Mouse (Mus musculus) T-cell, adult 2 months (primary cell): ENCODE results near the gene Cops7a.
A peak's percentile ranks its signal among the peaks of the same experiment; 100 is the strongest.

Experiments used
- DNase-seq: peaks from one replicate; pipeline ENCODE4 v3.0.0; 2022; ENCODE audit warnings: low spot score

Cops7a gene

DNA sequence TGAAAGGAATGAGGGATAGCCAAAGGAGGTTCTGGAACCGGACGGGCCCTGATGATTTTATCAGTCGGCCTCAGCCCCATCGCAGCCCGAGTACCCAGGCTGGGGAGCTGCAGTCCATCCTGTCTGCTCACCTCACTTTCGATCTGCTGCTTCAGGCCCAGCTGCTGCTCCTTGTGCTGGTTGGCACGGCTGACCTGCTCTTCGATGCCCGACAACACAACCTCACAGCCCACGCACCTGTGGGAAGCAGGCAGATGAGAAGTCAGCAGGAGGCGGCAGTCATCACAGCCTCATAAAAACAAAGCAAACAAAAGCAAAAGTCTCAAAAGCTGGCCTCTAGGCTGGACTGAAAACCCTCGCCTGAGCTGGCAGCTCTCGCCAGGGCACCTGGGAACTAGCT, 5.4 kb downstream of the Cops7a start:
- no peak for DNase-seq

DNA sequence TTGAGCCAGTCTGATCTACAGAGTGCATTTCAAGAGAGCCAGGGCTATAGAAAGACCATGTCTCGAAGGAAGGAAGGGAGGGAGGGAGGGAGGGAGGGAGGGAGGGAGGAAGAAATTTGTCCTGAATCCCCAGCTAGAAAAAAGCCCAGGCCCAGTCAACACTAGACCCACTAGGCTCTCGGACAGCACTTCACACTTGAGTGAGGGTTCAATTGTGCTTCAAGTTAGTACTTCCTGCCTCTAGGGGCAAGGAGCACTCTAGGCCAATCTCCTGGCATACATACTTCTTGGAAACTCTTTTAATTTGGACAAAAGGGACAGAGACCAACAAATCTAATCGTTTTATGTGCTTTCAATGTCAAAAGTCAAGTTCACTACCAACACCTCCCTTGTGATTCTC, 7.2 kb downstream of the Cops7a start:
- DNase-seq: no peak

DNA sequence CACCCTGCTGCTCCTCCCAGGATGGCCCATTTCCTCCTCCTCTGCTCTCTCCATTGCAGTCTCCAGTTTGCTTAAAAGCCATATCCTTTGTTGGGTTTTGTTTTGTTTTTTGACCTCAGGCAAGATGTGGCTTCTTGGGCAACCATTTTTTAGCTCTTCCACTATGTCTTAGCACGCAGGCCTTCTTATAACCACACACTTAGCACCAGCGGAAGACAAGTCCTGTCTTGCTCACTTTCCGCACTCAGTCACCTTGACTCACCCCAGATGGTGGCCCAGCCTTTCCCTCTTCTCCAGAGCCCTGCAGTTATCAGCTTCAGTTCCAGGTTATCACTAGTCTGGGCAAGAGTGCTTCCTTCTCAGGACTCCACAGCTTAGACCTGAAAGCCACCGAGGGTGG, 10.1 kb downstream of the Cops7a start:
- DNase-seq: no peak

DNA sequence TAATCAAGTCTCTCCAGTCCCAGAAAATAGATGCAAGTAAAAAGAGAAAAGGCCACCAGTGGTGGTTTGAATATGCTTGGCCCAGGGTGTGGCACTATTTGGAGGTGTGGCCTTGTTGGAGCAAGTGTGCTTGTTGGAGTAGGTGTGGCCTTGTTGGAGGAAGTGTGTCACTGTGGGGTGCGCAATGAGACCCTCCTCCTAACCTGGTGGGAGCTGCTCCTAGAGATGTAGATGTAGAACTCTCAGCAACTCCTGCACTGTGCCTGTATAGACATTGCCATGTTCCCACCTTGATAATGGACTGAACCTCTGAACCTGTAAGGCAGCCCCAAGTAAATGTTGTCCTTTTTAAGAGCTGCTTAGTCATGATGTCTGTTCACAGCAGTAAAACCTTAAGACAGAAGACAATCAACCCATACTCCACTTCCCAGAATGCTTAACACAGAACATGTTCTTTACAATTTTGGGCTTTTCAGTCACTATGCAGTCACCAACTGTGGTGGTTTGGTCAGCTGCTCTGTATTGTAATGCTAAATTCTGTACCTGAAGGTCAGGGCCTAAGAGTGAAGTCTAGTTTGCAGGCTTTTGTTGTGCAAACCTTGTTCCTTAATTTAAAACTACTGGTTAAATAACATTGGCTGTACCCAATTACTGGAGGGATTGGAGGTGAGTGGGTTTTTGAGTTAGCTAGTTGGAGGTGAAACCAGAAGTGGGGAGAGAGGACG, 11.2 kb downstream of the Cops7a start:
- DNase-seq: no peak

DNA sequence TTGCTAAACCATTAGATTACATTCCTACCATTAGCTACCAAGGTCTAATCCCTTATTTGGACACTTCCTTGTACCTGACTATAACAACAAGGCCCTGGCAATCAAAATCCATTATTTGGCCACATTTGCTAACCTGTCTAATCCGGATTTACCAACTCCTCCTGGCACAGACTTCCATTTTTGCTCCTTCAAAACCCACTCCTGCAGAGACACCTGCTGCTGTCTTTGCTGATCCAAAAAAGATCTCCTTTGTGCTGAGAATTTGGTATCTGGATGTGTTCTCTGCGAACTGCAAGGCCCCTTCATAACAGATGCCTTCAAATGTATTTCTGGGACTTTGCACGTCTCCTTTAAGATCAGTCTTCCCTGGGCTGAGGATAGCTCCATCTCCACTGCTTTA, 21.8 kb downstream of the Cops7a start:
- no peak for DNase-seq

DNA sequence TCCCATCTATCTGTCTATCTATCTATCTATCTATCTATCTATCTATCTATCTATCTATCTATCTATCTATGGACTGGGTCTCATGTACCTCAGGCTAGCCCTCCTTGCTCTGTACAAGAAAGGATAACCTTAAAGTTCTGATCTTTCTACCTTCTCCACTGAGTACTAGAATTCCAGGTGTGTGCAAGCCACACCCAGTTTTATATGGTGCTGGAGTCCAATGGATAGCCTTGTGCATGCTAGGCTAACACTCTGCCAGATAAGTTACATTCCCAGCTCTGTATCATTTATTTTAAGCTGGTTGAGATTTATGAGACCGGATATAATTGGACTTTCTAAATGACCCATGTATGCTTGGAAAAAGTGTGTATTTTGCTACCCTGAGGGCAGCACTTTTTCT, 23.7 kb downstream of the Cops7a start:
- DNase-seq: no peak

DNA sequence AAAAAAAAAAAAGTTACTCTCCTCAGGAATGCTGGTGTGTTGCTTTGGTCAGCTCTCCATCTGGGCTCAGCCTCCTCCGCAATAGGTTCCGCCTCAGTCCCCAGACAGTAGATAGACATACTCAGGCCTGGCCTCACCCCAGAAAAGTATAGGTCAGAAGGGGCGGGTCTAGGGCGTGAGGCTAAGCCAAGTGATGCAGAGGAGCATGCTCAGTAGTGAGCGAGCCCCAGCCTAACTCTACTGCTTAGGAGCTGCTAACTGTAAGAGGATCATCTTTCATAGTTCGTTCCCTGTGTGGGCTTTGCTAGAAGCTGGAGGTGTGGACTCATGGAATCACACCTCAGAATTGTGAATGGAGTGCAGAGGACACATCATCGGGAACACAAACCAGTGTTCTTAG, 26.8 kb downstream of the Cops7a start:
- DNase-seq: no peak

DNA sequence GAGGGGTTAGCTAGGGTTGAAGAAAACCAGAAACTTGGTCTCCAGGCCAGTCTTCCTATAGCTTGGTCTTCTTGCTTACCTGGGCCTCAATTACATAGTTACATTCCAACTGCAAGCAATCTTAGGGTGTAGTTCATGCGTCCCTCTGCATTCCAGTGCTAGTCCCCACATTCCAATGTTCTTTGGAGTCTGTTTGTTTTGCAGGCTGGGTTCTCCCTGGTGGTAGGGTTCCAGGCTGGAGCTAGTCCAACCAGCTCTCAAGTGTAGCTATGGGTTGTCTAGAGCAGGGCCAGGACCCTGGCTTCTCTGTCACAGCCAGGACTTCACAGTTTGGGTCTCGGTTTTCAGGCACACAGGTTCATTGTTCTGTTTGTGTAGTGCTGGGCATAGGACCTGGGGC, 27.8 kb downstream of the Cops7a start:
- no peak for DNase-seq

DNA sequence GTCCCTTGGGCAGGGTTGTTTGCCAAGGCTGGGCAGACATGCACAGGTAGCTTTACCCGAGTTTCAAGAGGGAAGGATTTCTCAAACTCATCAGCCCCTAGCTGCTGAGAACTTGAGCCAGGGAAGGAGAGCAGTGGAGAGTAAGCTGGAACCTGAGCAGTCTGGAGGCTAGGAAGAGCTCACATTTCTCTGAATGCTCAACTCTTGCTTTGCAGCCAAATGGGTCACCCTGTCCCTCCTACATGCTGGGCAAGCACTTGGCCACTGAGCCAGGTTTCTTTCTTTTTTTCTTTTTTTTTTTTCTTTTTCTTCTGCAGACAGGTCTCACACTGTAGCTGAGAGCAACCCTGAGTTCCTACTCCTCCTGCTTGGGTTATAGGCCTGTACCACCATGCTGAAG, 28.7 kb downstream of the Cops7a start:
- no peak for DNase-seq

DNA sequence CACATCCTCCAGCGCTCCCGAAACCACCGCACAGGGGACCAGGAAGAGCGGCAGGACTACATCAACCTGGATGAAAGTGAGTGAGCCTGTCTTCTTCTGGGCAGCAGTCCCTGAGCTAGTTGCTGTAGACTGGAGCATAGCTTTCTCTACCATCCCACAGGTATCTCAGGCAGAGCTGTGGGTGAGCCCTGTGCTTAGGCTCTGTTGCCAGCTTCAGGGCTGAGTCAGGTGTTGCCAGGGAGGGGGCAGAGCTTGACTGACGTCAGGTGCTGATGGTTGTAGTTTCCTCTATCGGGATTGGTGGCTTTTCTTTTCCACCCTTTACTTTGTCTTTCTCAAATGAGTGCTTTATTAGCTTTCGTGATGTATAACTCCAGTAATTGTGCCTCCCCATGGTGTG, 30.7 kb downstream of the Cops7a start:
- no peak for DNase-seq

DNA sequence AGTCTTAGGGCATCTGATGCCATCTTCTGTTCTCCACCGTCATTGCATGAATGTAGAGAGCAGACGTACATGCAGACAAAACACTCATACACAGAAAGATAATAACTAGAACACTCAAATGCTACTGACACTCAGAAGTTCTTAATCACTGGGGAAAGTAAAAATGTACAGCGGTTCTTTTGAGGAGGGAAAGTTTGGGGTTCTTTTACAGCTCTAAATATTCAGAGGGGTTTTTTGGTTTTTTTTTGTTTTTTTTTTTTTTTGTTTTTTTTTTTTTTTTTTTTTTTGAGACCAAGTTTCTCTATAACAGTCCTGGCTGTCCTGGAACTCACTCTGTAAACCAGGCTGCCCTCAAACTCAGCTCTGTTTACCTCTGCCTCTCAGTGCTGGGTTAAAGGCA, 32.2 kb downstream of the Cops7a start:
- no peak for DNase-seq

DNA sequence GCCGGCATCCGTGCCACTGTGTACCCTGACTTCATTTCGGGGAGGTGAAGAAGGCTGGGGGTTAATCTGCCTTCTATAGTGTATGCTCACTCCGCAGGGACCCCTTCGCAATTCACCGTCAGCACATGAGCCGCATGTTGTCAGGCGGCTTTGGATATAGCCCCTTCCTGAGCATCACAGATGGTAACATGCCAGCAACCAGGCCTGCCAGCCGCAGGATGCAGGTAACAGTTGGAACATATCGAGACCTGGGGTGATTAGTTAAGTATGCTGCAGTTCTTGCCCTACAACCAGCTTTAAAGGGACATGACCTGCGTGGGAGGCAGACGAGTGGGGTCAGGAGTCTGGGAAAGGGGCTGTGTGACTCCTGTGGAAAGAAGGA, 33.0 kb downstream of the Cops7a start:
- DNase-seq: no peak

DNA sequence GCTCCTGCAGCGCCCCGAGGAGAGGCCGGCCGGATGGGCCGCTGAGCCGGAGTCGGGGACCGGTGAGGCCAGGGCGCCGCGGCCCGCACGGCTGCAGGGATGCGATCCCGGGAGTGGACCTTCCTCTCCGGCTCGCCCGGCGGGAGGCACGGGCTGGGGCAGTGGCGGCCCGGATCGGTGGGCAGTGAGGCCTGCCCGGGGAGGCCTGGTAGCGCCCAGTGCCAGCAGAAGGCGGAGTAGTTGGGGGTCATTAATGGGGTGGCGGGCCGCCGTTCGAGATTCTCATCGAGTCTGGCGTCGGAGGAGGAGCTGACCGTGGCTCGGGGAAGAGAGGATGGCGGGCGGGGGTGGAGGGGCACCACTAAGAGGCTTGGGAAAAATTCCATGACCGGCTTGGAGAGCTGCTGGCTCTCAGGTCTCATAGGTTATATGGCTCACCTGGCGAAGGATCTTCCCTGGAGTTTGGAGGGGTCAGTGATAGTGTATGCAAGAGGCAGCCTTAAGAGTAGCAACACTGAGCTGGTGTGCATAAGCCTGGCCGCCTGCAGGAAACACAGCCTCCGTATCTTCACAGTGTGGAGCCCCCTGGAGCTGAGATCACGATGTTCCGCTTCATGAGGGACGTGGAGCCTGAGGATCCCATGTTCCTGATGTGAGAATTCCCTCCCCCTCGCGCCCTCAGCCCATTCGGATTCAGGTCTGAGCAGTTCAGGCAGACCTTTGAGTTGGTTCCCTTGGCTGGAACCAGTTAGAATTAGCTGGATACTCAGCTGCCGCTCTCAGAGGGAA, 33.6 kb downstream of the Cops7a start:
- peak; percentile 31 for DNase-seq

DNA sequence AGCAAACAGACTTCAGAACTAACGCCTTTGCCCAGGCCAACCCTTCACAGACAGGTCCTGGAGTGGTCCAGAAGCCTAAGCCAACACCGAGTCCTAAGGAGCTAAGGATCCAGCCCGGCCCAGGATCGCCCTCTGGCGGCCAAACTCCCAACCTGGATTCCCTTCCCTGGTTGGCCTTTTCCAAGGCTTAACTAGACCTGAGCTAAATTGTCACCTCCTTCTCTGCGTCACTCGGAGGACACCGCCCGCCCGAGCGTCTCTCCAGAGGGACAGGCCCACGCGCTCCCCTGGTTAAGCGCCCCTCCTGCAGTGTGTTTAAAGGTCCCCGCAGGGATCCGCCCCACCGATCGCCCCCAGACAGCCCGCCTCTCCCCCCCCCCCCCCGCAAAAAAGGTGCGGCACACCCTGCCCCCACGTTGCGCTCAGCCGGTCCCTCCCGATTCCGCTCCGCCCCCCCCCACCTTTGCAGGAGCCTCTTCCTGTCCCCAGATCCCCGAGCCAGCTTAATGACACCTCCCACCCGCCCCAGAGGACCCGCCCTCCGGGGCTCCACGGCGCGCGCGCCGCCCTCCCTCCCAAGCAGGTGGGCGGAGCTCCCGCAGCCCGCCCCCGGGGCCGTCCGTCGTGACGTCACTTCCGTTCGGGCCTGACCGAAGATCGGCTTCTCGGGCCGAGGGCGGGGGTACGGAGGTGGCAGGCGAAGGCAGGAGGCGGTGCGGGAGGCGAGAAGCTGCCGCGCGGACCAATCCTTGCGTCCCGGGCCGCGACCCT, 34.4 kb downstream of the Cops7a start, which contains the start of gene Mlf2:
TSS of gene Mlf2 (plus strand) at position 633 of the 771 bp plus-strand sequence.
- peak; percentile 97 for DNase-seq

DNA sequence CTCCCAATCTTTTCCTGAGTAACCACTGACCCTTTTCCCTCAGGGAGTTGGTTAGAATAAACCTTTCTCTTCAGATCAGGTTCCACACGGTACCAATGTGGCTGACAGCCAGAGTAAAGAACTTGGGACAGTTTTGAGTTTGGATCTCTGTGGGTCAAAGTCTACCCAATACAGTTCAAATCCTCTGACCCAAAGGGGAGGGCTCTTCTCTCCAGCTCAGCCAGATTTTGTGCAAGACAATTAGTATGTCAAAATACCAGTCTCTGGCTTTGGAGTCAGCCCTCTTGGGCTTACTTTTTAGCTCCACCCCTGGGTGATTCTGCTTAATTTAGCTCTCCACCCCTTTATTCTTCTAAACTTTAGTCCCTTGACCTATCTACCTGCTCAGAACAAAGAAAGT, 35.1 kb downstream of the Cops7a start:
- no peak for DNase-seq

DNA sequence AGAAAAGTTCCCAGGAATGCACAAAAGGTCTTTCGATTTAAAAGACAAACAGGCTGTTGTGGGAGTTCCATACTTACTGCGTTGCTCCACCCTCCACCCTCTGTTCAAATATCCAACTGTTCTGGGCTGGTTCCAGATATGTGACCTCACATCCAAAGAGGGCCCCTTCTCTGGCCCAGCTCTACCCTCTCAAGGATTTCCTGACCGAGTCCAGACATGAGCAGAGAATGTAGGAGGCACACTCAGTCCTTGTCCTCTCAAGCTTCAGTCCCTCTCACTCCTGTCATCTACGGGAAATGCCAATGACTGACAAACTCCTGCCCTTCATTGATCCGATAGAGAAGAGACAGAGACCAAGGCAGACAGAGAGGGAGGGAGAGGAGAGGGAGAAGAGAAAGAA, 39.4 kb downstream of the Cops7a start:
- no peak for DNase-seq

DNA sequence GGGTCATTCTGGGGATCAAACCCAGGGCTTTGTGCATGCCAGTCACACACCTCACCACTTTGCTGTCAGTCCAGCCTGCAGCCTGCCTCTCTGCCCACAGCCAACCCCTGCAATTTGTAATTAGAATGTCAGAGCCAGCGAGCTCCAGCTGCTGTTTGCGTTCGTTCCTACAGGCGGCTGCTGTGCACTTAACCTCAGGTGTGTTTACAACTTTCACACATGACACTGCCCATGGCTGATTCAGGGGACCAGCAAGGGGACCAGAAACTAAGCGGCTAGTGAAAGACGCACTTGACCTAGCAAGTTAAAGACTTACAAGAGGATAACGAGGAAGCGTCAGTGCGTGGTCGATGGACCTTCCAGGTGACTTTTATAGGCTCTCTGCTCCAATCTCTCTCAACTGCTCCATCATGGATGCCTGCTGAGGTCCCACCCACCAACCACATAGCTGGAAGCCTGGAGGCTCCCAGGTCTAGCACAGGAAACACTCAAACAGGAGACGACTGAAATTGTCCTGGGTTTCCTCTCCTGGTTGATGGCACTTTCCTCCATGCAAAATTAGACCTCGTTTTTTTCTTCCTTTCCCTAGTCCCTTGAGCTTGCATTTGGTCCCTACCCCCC, 40.1 kb downstream of the Cops7a start:
- no peak for DNase-seq

DNA sequence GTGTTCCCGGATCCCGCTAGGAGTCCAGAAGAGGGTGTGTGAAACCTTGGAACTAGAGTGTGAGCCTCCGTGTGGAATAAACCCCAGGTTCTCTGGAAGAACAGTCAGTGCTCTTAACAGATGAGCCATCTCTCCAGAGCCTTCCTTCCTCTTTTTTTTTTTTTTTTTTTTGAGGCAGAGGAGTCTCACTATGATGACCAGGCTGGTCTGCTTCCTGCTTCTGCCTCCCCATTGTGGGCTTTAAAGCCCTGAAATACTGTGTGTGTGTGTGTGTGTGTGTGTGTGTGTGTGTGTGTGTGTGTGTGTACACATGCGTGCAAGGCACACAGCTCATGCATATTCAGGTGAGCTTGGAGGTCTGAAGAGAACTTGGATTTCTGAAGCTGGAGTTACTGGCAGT, 43.8 kb downstream of the Cops7a start:
- no peak for DNase-seq

DNA sequence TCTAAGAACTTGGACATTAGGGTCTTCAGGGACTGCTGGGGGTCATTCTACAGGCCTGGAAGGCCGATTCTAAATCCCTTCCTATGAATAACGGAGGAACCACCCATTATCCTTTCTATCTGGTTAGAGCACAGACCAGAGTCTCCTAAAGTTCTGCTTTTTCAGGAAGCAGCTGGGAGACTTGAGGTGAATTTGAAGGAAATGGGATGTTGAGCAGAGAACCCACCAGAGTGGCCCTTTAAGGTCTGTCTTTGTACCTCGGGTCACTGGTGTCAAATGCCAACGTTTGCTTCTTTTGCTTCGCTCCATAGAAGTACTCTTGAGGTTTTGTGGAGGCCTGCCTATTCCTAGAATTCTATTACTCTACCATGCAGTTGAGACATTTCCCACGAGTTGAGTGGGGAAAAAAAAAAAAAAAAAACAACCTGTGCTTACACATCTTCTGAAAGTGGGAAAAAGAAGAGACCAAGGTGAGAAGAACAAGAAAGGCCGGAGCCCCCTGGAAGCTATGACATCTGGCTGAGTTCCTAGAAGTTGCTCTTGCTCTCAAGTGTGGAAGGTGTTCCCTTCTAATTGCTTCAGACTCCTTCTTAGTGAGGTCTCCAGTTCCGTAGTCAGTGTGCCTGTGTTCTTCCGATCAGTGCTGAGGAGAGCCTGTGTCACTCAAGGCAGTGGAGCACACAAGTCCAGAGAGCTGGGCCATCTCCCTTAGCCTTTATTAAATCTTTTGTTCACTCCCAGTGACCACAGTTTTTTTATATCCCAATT, 44.8 kb downstream of the Cops7a start:
- DNase-seq: no peak

DNA sequence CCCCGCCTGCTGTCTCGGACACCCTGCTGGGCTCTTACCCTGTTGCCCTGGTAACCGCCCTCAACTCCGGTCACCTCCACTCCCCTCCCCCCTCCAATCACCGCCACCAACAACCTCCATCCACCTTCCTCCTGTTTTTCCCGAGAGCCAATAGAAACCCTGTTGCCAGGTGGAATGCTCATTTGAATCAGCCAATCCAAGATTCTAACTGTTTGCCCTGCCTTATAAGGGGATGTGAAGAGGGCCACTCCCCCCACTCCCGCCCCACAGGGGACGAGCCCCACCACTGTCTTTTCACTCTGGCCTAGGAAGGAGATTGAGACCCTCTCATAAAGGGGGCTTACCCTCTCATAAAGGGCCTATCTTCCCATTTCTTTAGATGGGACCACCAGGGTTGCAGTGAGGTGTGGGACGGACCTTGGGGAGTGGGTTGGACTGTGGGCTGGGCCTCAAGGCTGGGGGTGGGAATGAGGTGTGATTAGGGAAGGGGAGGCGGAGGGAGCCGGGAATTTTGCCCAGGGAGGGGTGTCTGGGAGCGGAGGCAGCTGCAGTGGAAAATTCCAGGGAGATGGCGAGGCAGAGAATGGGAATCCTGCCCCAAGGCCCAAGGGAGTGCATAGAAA, 45.5 kb downstream of the Cops7a start, which contains the start of gene Ptms:
TSS of gene Ptms (minus strand) at position 409 of the 623 bp plus-strand sequence.
- no peak for DNase-seq
